ENCODE assay signal across 8 mouse cellular contexts in genomic region chr10:127510895-127511617, GRCm38 (mm10). TPM values are rescaled to one million over a fixed set of nuclear protein-coding genes. Genes with fewer than 3 reads are reported as not detected.
A peak's percentile ranks its signal among the peaks of the same experiment; 100 is the strongest.
DNase-seq lines count a peak whose midpoint lies in the region; ATAC-seq and TF ChIP-seq lines count a peak whose summit lies in the region.

No protein-coding gene starts in this region.

- no peak for ATAC-seq in kidney, postnatal 0 days (replicated peaks; ENCODE audit: low FRiP score, low read depth)
- no peak for ATAC-seq in intestine, embryonic 14.5 days (replicated peaks; ENCODE audit: low FRiP score, low TSS enrichment, low read depth)
- no peak for ATAC-seq in neural tube, embryonic 15.5 days (ENCODE audit: low FRiP score)

- 0 out of 2 replicates have a peak overlapping the region, but pooled peaks have one; percentile 44 for H3K4me3 ChIP-seq in kidney, postnatal 0 days (replicated peaks; ENCODE audit: low read depth, low read length)
- H3K4me3 ChIP-seq in intestine, embryonic 14.5 days (ENCODE audit: low read depth, low read length): peak overlapping the region; percentile 46; the same call in 1 of the 2 replicates
- H3K4me3 ChIP-seq in neural tube, embryonic 15.5 days (replicated peaks): peak overlapping the region; percentile 37

- no peak overlapping the region for H3K27ac ChIP-seq in kidney, postnatal 0 days
- H3K27ac ChIP-seq in intestine, embryonic 14.5 days (ENCODE audit: low read depth): no peak overlapping the region
- H3K27ac ChIP-seq in neural tube, embryonic 15.5 days (replicated peaks): peak overlapping the region; percentile 92

- peak overlapping the region; percentile 83; the same call in 1 of the 2 replicates for H3K4me2 ChIP-seq in kidney, postnatal 0 days (ENCODE audit: low read length)
- peak overlapping the region; percentile 93 for H3K4me2 ChIP-seq in intestine, embryonic 14.5 days (ENCODE audit: low read length)
- H3K4me2 ChIP-seq in neural tube, embryonic 15.5 days: peak overlapping the region; percentile 69

- H3K27me3 ChIP-seq in kidney, postnatal 0 days (ENCODE audit: insufficient read depth, low read length): peaks cover 49% of the 10 kb centered on the region
- H3K27me3 ChIP-seq in intestine, embryonic 14.5 days (replicated peaks; ENCODE audit: control insufficient read depth, insufficient read depth, low read length): peaks cover 87% of the 10 kb centered on the region
- peaks cover 19% of the 10 kb centered on the region for H3K27me3 ChIP-seq in neural tube, embryonic 15.5 days (replicated peaks)

- WGBS in kidney, postnatal 0 days: 12% methylated on average over 11 of the region's 11 CpGs
- WGBS in intestine, embryonic 14.5 days: 10% methylated on average over 11 of the region's 11 CpGs
- 10% methylated on average over 11 of the region's 11 CpGs for WGBS in neural tube, embryonic 15.5 days

- H3K4me1 ChIP-seq in kidney, postnatal 0 days (replicated peaks; ENCODE audit: insufficient read depth, low read length): peaks cover 29% of the 10 kb centered on the region; the same call in 1 of the 2 replicates
- peaks cover 29% of the 10 kb centered on the region for H3K4me1 ChIP-seq in intestine, embryonic 14.5 days (replicated peaks; ENCODE audit: control insufficient read depth, insufficient read depth, low read length)
- peaks cover 85% of the 10 kb centered on the region for H3K4me1 ChIP-seq in neural tube, embryonic 15.5 days

- no peak for DNase-seq in kidney, postnatal 0 days (ENCODE audit: low spot score)
- DNase-seq in kidney, adult 18-20 months: no peak
- DNase-seq in embryo, embryonic 9.5 days (ENCODE audit: extremely low spot score): peak; percentile 33
- DNase-seq in intestine, embryonic 14.5 days (ENCODE audit: low spot score): peak; percentile 64
- DNase-seq in thymus, postnatal 25 days: no peak
- DNase-seq in urinary bladder, postnatal 4 days (ENCODE audit: low spot score in 2 of 2): no peak
- no peak for DNase-seq in ovary, adult 18-20 months (ENCODE audit: low spot score)

- no peaks in the 10 kb centered on the region for H3K9me3 ChIP-seq in kidney, postnatal 0 days (replicated peaks; ENCODE audit: low read length)
- H3K9me3 ChIP-seq in intestine, embryonic 14.5 days (ENCODE audit: control insufficient read depth, low read length): no peaks in the 10 kb centered on the region
- H3K9me3 ChIP-seq in neural tube, embryonic 15.5 days (replicated peaks): no peaks in the 10 kb centered on the region

- TF ChIP-seq CTCF in kidney, postnatal 0 days (IDR thresholded peaks at IDR 0.05; ENCODE audit: low read depth): no peak

- H3K9ac ChIP-seq in kidney, postnatal 0 days (ENCODE audit: low read depth, low read length): no peak overlapping the region
- no peak overlapping the region for H3K9ac ChIP-seq in intestine, embryonic 14.5 days (ENCODE audit: low read length)
- H3K9ac ChIP-seq in neural tube, embryonic 15.5 days (replicated peaks): peak overlapping the region; percentile 70

- no peaks in the 10 kb centered on the region for H3K36me3 ChIP-seq in kidney, postnatal 0 days (ENCODE audit: insufficient read depth, low read length)
- H3K36me3 ChIP-seq in intestine, embryonic 14.5 days (ENCODE audit: control insufficient read depth, insufficient read depth, low read length): no peaks in the 10 kb centered on the region
- no peaks in the 10 kb centered on the region for H3K36me3 ChIP-seq in neural tube, embryonic 15.5 days

RNA-seq across cellular contexts. Expression of gene Ndufa4l2, which starts 3.7 kb away (rescaled TPM):
- polyA plus RNA-seq in kidney, postnatal 0 days (2015; fragmentation: Nextera tagmentation; extraction: Ambion mirVana): 57.8 and 63.2 TPM in 2 replicates
- 25.9 and 28.5 TPM in 2 replicates for polyA plus RNA-seq in intestine, embryonic 14.5 days (2014; fragmentation: Nextera tagmentation; extraction: Ambion mirVana)
- polyA plus RNA-seq in neural tube, embryonic 15.5 days (2015; fragmentation: Nextera tagmentation; extraction: Ambion mirVana): 17.8 and 22.5 TPM in 2 replicates

RNA-seq across cellular contexts. Expression of gene Stac3, which starts 9.6 kb away (rescaled TPM):
- 0.16 and 0.31 TPM in 2 replicates for polyA plus RNA-seq in kidney, postnatal 0 days (2015; fragmentation: Nextera tagmentation; extraction: Ambion mirVana)
- 0.32 TPM in 1 of 2 replicates, not detected in the other for polyA plus RNA-seq in intestine, embryonic 14.5 days (2014; fragmentation: Nextera tagmentation; extraction: Ambion mirVana)
- polyA plus RNA-seq in neural tube, embryonic 15.5 days (2015; fragmentation: Nextera tagmentation; extraction: Ambion mirVana): 1.9 and 2.9 TPM in 2 replicates

RNA-seq across cellular contexts. Expression of gene Shmt2, which starts 11.2 kb away (rescaled TPM):
- 71.1 and 76.0 TPM in 2 replicates for polyA plus RNA-seq in kidney, postnatal 0 days (2015; fragmentation: Nextera tagmentation; extraction: Ambion mirVana)
- 132 and 142 TPM in 2 replicates for polyA plus RNA-seq in intestine, embryonic 14.5 days (2014; fragmentation: Nextera tagmentation; extraction: Ambion mirVana)
- 50.4 and 69.9 TPM in 2 replicates for polyA plus RNA-seq in neural tube, embryonic 15.5 days (2015; fragmentation: Nextera tagmentation; extraction: Ambion mirVana)

RNA-seq across cellular contexts. Expression of gene Nxph4, which starts 23.3 kb away (rescaled TPM):
- polyA plus RNA-seq in kidney, postnatal 0 days (2015; fragmentation: Nextera tagmentation; extraction: Ambion mirVana): 0.93 and 1.1 TPM in 2 replicates
- 4.0 and 5.5 TPM in 2 replicates for polyA plus RNA-seq in intestine, embryonic 14.5 days (2014; fragmentation: Nextera tagmentation; extraction: Ambion mirVana)
- polyA plus RNA-seq in neural tube, embryonic 15.5 days (2015; fragmentation: Nextera tagmentation; extraction: Ambion mirVana): 80.4 and 102 TPM in 2 replicates

Comparison
In these comparisons a context has a peak if more than half of its experiments do, and no peak if none do; other contexts are left out.
1. DNase-seq: peak in embryo, embryonic 9.5 days (single experiment) and intestine, embryonic 14.5 days (single experiment); none in kidney, postnatal 0 days (single experiment), kidney, adult 18-20 months (single experiment), thymus, postnatal 25 days (single experiment), urinary bladder, postnatal 4 days (0 of 2) and ovary, adult 18-20 months (single experiment).
2. Peak in every context shown above with its lines, with median percentiles within 50 percentile points of each other: H3K4me2 ChIP-seq and H3K4me3 ChIP-seq.